Mouse (Mus musculus) G1E (cell line): Measurements from ENCODE around the gene Olfr628.

Experiments
- CTCF ChIP-seq: IDR thresholded peaks from 2 replicates; pipeline ENCODE4 v1.5.1; 2012; ENCODE audit warnings: low read depth, low read length, inconsistent platforms, mixed read lengths
- GATA2 ChIP-seq: IDR thresholded peaks from 2 replicates; pipeline ENCODE4 v1.6.1; 2012; ENCODE audit warnings: low read depth, low read length, inconsistent platforms, borderline replicate concordance
- POLR2AphosphoS5 ChIP-seq: IDR thresholded peaks from 2 replicates; pipeline ENCODE4 v1.6.1; 2012; ENCODE audit warnings: low read depth, low read length, inconsistent platforms; ENCODE audit not compliant: insufficient replicate concordance

GRCm38 (mm10) chr7:103699469-103699868 lies 30.7 kb upstream of the Olfr628 start:
- TF ChIP-seq CTCF (no peak), POLR2AphosphoS5 (no peak), GATA2 (no peak)
